Mouse (Mus musculus): ENCODE measurements around the gene Cwc25.

GRCm38 (mm10) chr11:97739155-97739554 lies 27.2 kb downstream of the Cwc25 start:
- no peak for TF ChIP-seq CTCF (IDR thresholded peaks at IDR 0.05; ENCODE audit: control insufficient read depth, insufficient read depth, insufficient replicate concordance, low read depth, low read length)
- no peak for TF ChIP-seq POLR2A (IDR thresholded peaks at IDR 0.05; ENCODE audit: control insufficient read depth, low read depth, low read length)

All from testis, adult 2 months (tissue).